Mouse (Mus musculus) cerebellum, adult 2 months (tissue): Measurements from ENCODE around the gene Sf3a2. TPM values are rescaled to one million over a fixed set of nuclear protein-coding genes. Genes with fewer than 3 reads are reported as not detected.
A peak's percentile ranks its signal among the peaks of the same experiment; 100 is the strongest.

Source experiments
- DNase-seq, 2 experiments: peaks; one replicate each; pipeline ENCODE4 v3.0.0; 2021
- H3K27ac ChIP-seq: fragments of 200-500 bp; 2 replicates; pipeline ENCODE4 v1.5.1; 2012; ENCODE audit warnings: low read length, control low read depth, inconsistent platforms; ENCODE audit not compliant: insufficient read depth
- H3K27me3 ChIP-seq: fragments of 200-500 bp; 2 replicates; pipeline ENCODE4 v1.6.1; 2012; ENCODE audit warnings: inconsistent platforms, mild to moderate bottlenecking, low read length, moderate library complexity; ENCODE audit not compliant: control insufficient read depth, insufficient read depth
- H3K4me1 ChIP-seq: fragments of 200-500 bp; 2 replicates; pipeline ENCODE4 v1.6.1; 2011; ENCODE audit warnings: low read length; ENCODE audit not compliant: control insufficient read depth, insufficient read depth
- H3K4me3 ChIP-seq: fragments of 200-500 bp; replicated peaks from 2 replicates; pipeline ENCODE3; 2011; ENCODE audit warnings: mild to moderate bottlenecking, low read depth, low read length, control low read depth; ENCODE audit not compliant: insufficient read depth
- CTCF ChIP-seq: fragments of 200-500 bp; IDR thresholded peaks from 2 replicates; pipeline ENCODE4 v1.5.1; 2011; ENCODE audit warnings: low read depth, mild to moderate bottlenecking, control low read depth, low read length, moderate library complexity, borderline replicate concordance; ENCODE audit not compliant: insufficient read depth
- POLR2A ChIP-seq: fragments of 200-500 bp; IDR thresholded peaks from 2 replicates; pipeline ENCODE4 v1.6.1; 2011; ENCODE audit warnings: low read length, control low read depth, borderline replicate concordance; ENCODE audit not compliant: insufficient read depth
- WGBS: fragments of 180-500 bp; shearing (Covaris S2); methylation state at CpG from one replicate; pipeline ENCODE4 v1.1.7; 2018; 5-methylcytosine and 5-hydroxymethylcytosine counted together
- polyA plus RNA-seq: library from polyadenylated mRNA; depleted of rRNA; stranded (reverse); fragments of >200 nt; gene quantifications from 2 replicates; pipeline ENCODE4 v1.2.3, GENCODE M21; 2012

Gene Sf3a2
- polyA plus RNA-seq, 1 experiment = 52.0 TPM

- peak overlapping the region; percentile 97 for H3K4me3 ChIP-seq
- 3% methylated on average over 3 of the region's 3 CpGs for WGBS
- H3K4me1 ChIP-seq = peaks cover 50% of the 10 kb centered on the region
- H3K27ac ChIP-seq = peak overlapping the region; percentile 84
- no peak for DNase-seq
- H3K27me3 ChIP-seq = no peaks in the 10 kb centered on the region
- TF ChIP-seq POLR2A (no peak), CTCF (0 out of 2 replicates have a peak, but pooled peaks have one; percentile 4)
Measured at GRCm38 (mm10) chr10:80756099-80756498, 41.9 kb upstream of the Sf3a2 start.

DNA sequence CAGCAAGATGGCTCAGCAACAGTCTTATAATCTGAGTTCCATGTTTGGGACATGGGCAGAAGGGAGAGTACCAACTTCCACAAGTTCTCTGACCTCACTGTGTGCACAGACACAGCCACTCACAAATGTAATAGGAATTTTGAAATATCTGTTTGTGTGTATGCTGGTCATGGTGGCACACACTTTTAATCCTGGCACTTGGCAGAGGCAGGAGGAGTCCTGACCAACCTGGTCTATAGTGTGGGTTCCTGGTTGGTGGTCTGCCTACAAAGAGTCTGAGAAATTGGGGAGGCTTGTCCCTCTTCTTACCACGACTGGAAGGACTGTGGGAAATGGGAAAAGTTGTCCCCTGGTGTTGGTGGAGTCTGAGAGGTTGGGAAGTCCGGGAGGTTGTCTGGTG lies 41.5 kb upstream of the Sf3a2 start:
- DNase-seq = no peak
- no peak for TF ChIP-seq POLR2A
- peak overlapping the region; percentile 97 for H3K4me3 ChIP-seq
- peak overlapping the region; percentile 84; the same call in 1 of the 2 replicates for H3K27ac ChIP-seq
- no peaks in the 10 kb centered on the region for H3K27me3 ChIP-seq
- peaks cover 52% of the 10 kb centered on the region for H3K4me1 ChIP-seq
- WGBS = 13% methylated on average over 2 of the region's 2 CpGs

DNA sequence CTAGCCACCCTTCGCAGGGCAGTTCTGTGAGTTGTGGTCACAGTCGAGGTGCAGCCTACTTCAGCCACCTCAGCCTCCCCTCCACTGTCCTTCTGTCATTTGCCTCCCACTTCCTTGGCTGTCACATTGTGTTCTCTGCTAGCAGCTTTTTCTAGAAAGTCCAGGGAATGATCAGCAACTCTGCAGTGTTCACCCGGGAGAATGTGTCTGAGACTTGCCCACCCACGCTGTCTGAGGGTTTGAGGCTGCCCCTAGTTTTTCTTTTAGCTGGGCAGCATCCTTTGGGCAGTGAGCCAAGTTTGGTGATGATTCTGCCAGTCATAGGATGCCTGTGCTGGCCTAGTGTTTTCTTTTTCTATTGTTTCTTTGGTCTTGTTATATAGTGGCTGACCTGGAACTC lies 41.0 kb upstream of the Sf3a2 start:
- Histone ChIP-seq H3K4me3 (peak overlapping the region; percentile 97), H3K27ac (peak overlapping the region; percentile 56), H3K27me3 (no peaks in the 10 kb centered on the region), H3K4me1 (peaks cover 54% of the 10 kb centered on the region)
- TF ChIP-seq POLR2A (no peak), CTCF (no peak)
- 7% methylated on average over 4 of the region's 4 CpGs for WGBS
- peak in 1 of 2 experiments; percentile 52 for DNase-seq

GRCm38 (mm10) chr10:80757717-80758116 lies 40.3 kb upstream of the Sf3a2 start:
- Histone ChIP-seq H3K4me1 (peaks cover 51% of the 10 kb centered on the region), H3K27ac (peak overlapping the region; percentile 56), H3K4me3 (peak overlapping the region; percentile 25), H3K27me3 (no peaks in the 10 kb centered on the region)
- peak; percentile 62 to 63 for DNase-seq
- TF ChIP-seq CTCF (peak; percentile 34; the same call in 1 of the 2 replicates), POLR2A (no peak)
- WGBS = 8% methylated on average over 5 of the region's 5 CpGs

DNA sequence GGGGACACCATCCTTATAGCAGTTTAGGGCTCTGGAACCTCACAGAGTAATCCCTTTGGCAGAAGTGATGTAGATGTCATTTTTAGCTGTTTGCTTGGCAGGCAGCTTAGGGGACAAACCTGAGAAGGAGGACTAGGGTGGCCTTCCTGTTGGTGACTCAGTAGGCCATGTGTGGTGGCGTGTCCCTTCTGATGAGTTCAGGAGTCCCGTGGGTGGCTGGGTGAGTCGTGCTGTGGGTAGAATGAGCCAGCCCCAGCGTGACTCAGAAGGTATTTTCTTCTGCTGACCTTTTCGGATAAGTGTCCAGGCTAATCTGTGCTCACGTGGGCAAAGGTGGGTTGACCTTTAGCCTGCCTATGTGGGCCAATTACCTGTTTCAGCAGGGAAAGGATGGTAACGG lies 39.3 kb upstream of the Sf3a2 start:
- TF ChIP-seq POLR2A (no peak), CTCF (no peak)
- peaks cover 53% of the 10 kb centered on the region for H3K4me1 ChIP-seq
- H3K27ac ChIP-seq = peak overlapping the region; percentile 32
- 17% methylated on average over 7 of the region's 7 CpGs for WGBS
- no peak overlapping the region for H3K4me3 ChIP-seq
- H3K27me3 ChIP-seq = no peaks in the 10 kb centered on the region
- peak; percentile 51 to 83 for DNase-seq

GRCm38 (mm10) chr10:80760596-80761524 lies 37.1 kb upstream of the Sf3a2 start:
- Histone ChIP-seq H3K4me3 (no peak overlapping the region), H3K27ac (no peak overlapping the region; the same call in 1 of the 2 replicates), H3K27me3 (no peaks in the 10 kb centered on the region), H3K4me1 (peaks cover 70% of the 10 kb centered on the region)
- peak; percentile 46 to 54 for DNase-seq
- no peak for TF ChIP-seq CTCF
- TF ChIP-seq POLR2A = no peak
- WGBS = 32% methylated on average over 4 of the region's 4 CpGs

GRCm38 (mm10) chr10:80761821-80762220 lies 36.2 kb upstream of the Sf3a2 start:
- WGBS = 43% methylated on average over 3 of the region's 3 CpGs

GRCm38 (mm10) chr10:80763502-80763901 lies 34.5 kb upstream of the Sf3a2 start:
- Histone ChIP-seq H3K27me3 (no peaks in the 10 kb centered on the region), H3K4me3 (no peak overlapping the region), H3K4me1 (peaks cover 59% of the 10 kb centered on the region), H3K27ac (no peak overlapping the region)
- 91% methylated on average over 2 of the region's 2 CpGs for WGBS
- no peak for DNase-seq
- no peak for TF ChIP-seq POLR2A
- TF ChIP-seq CTCF = no peak

More at GRCm38 (mm10) chr10:80761821-80762220, 36.2 kb upstream of the Sf3a2 start:
- H3K4me1 ChIP-seq = peaks cover 75% of the 10 kb centered on the region
- no peak for TF ChIP-seq CTCF
- no peak for TF ChIP-seq POLR2A
- H3K4me3 ChIP-seq = no peak overlapping the region
- no peak overlapping the region for H3K27ac ChIP-seq
- no peaks in the 10 kb centered on the region for H3K27me3 ChIP-seq
- no peak for DNase-seq
